Mouse (Mus musculus) midbrain, embryonic 14.5 days (tissue): ENCODE measurements around the gene Vamp8. TPM values are rescaled to one million over a fixed set of nuclear protein-coding genes. Genes with fewer than 3 reads are reported as not detected.

ENCODE experiments used
- ATAC-seq: fragments of 200-750 bp; cut with Nextera tagmentation; 2 replicates; pipeline ENCODE4 v1.8.0; 2017; ENCODE audit warnings: moderate number of reproducible peaks, moderate library complexity; ENCODE audit not compliant: low FRiP score, low TSS enrichment
- DNase-seq: peaks from one replicate; pipeline ENCODE4 v3.0.0-alpha.2; 2015
- H3K27ac ChIP-seq: fragments of 300-500 bp; sonication (generic); replicated peaks from 2 replicates; pipeline ENCODE4 v1.5.1; 2014; ENCODE audit warnings: mild to moderate bottlenecking, low read depth, low read length, moderate library complexity
- H3K27me3 ChIP-seq: fragments of 300-500 bp; sonication (generic); 2 replicates; pipeline ENCODE4 v1.6.1; 2014; ENCODE audit warnings: low read length, control low read depth, mixed read lengths; ENCODE audit not compliant: control insufficient read depth, insufficient read depth
- H3K36me3 ChIP-seq: fragments of 300-500 bp; sonication (generic); 2 replicates; pipeline ENCODE4 v1.6.1; 2014; ENCODE audit warnings: low read length, control low read depth; ENCODE audit not compliant: control insufficient read depth, insufficient read depth
- H3K4me1 ChIP-seq: fragments of 300-500 bp; sonication (generic); 2 replicates; pipeline ENCODE4 v1.6.1; 2014; ENCODE audit warnings: mild to moderate bottlenecking, antibody characterized with exemption, low read length, control low read depth; ENCODE audit not compliant: control insufficient read depth, insufficient read depth
- H3K4me2 ChIP-seq: fragments of 300-500 bp; sonication (generic); 2 replicates; pipeline ENCODE4 v1.6.1; 2014; ENCODE audit warnings: mild to moderate bottlenecking, low read length, moderate library complexity
- H3K4me3 ChIP-seq: fragments of 300-500 bp; sonication (generic); replicated peaks from 2 replicates; pipeline ENCODE4 v1.5.1; 2014; ENCODE audit warnings: low read depth, low read length
- H3K9ac ChIP-seq: fragments of 300-500 bp; sonication (generic); replicated peaks from 2 replicates; pipeline ENCODE4 v1.6.1; 2014; ENCODE audit warnings: mild to moderate bottlenecking, low read length, moderate library complexity
- H3K9me3 ChIP-seq: fragments of 300-500 bp; sonication (generic); 2 replicates; pipeline ENCODE4 v1.6.1; 2016; ENCODE audit warnings: low read length, control low read depth, mixed read lengths; ENCODE audit not compliant: control insufficient read depth
- WGBS: fragments of 180-500 bp; shearing (Covaris S2); extraction: QIAGEN DNeasy Blood & Tissue Kit; methylation state at CpG from one replicate; pipeline ENCODE4 v1.1.7; 2014; 5-methylcytosine and 5-hydroxymethylcytosine counted together
- polyA plus RNA-seq: library from polyadenylated mRNA; unstranded; fragments of >200 nt; fragmentation: Nextera tagmentation; extraction: Ambion mirVana; gene quantifications from 2 replicates; pipeline ENCODE4 v1.2.1, GENCODE M21; 2014

Vamp8 gene
- polyA plus RNA-seq = 7.2 and 16.9 TPM in 2 replicates

- DNase-seq = peak; percentile 40
- Histone ChIP-seq H3K4me2 (peak within 1 kb of the TSS; percentile 52), H3K9ac (peak within 1 kb of the TSS; percentile 34; the same call in 1 of the 2 replicates), H3K27ac (no peak within 1 kb of the TSS), H3K4me3 (peak within 1 kb of the TSS; percentile 25), H3K36me3 (no peaks in the 10 kb centered on the region), H3K27me3 (peaks cover 16% of the 10 kb centered on the region; the same call in 1 of the 2 replicates), H3K4me1 (0 out of 2 replicates have a peak, but pooled peaks cover 9% of the 10 kb centered on the region), H3K9me3 (no peaks in the 10 kb centered on the region)
- no peak for ATAC-seq
- WGBS = 1% methylated on average over 32 of the region's 33 CpGs
These were observed at the start of gene Vamp8 for GRCm38 (mm10) chr6:72389941-72390771. Gene Vamp8 (minus strand): TSS chr6:72390703.

- no peaks in the 10 kb centered on the region for H3K9me3 ChIP-seq
- peak within 1 kb of the TSS; percentile 100 for H3K9ac ChIP-seq
- H3K4me2 ChIP-seq = peak within 1 kb of the TSS; percentile 88
- WGBS = under 1% methylated on average over 77 of the region's 77 CpGs
- H3K4me3 ChIP-seq = peak within 1 kb of the TSS; percentile 99
- ATAC-seq = peak; percentile 89
- H3K4me1 ChIP-seq = peaks cover 27% of the 10 kb centered on the region
- DNase-seq = peak; percentile 97
- H3K36me3 ChIP-seq = peaks cover 28% of the 10 kb centered on the region
- no peaks in the 10 kb centered on the region for H3K27me3 ChIP-seq
- H3K27ac ChIP-seq = peak within 1 kb of the TSS; percentile 98
These were observed 49.1 kb upstream of the Vamp8 start, which contains the start of gene Mat2a for GRCm38 (mm10) chr6:72439355-72440185. Gene Mat2a (minus strand): TSS chr6:72439558.

- Histone ChIP-seq H3K27ac (peak overlapping the region; percentile 98), H3K4me2 (peak overlapping the region; percentile 88), H3K4me1 (peaks cover 27% of the 10 kb centered on the region), H3K4me3 (peak overlapping the region; percentile 99), H3K27me3 (no peaks in the 10 kb centered on the region), H3K9ac (peak overlapping the region; percentile 100), H3K36me3 (peaks cover 34% of the 10 kb centered on the region), H3K9me3 (no peaks in the 10 kb centered on the region)
- ATAC-seq (peak; percentile 49), DNase-seq (peak; percentile 90)
- WGBS = under 1% methylated on average over 56 of the region's 57 CpGs
These were observed 48.4 kb upstream of the Vamp8 start for GRCm38 (mm10) chr6:72438862-72439354.

- peak overlapping the region; percentile 100; the same call in 1 of the 2 replicates for H3K9ac ChIP-seq
- peak overlapping the region; percentile 99 for H3K4me3 ChIP-seq
- H3K9me3 ChIP-seq = no peaks in the 10 kb centered on the region
- DNase-seq (no peak), ATAC-seq (no peak)
- H3K36me3 ChIP-seq = peaks cover 40% of the 10 kb centered on the region
- no peak overlapping the region for H3K27ac ChIP-seq
- H3K4me2 ChIP-seq = peak overlapping the region; percentile 88
- H3K27me3 ChIP-seq = no peaks in the 10 kb centered on the region
- WGBS = 5% methylated on average over 5 of the region's 5 CpGs
- peaks cover 27% of the 10 kb centered on the region for H3K4me1 ChIP-seq
These were observed 47.7 kb upstream of the Vamp8 start for GRCm38 (mm10) chr6:72438226-72438625.

- ATAC-seq (no peak), DNase-seq (no peak)
- no peak overlapping the region for H3K27ac ChIP-seq
- 81% methylated on average over 2 of the region's 2 CpGs for WGBS
- no peaks in the 10 kb centered on the region for H3K9me3 ChIP-seq
- no peak overlapping the region for H3K4me3 ChIP-seq
- no peak overlapping the region for H3K9ac ChIP-seq
- H3K36me3 ChIP-seq = peaks cover 93% of the 10 kb centered on the region
- H3K4me2 ChIP-seq = no peak overlapping the region
- peaks cover 9% of the 10 kb centered on the region for H3K4me1 ChIP-seq
- H3K27me3 ChIP-seq = no peaks in the 10 kb centered on the region
These were observed 41.6 kb upstream of the Vamp8 start for GRCm38 (mm10) chr6:72432153-72432552.

- 0 out of 2 replicates have a peak, but pooled peaks have one; percentile 16 for ATAC-seq
- WGBS = 34% methylated on average over 5 of the region's 5 CpGs
These were observed 40.8 kb upstream of the Vamp8 start for GRCm38 (mm10) chr6:72430989-72431921.

GRCm38 (mm10) chr6:72429061-72429842 lies 38.7 kb upstream of the Vamp8 start:
- DNase-seq (no peak), ATAC-seq (no peak)
- Histone ChIP-seq H3K4me2 (no peak overlapping the region), H3K27me3 (no peaks in the 10 kb centered on the region), H3K9me3 (no peaks in the 10 kb centered on the region), H3K4me1 (no peaks in the 10 kb centered on the region), H3K9ac (no peak overlapping the region), H3K4me3 (no peak overlapping the region), H3K36me3 (peaks cover 90% of the 10 kb centered on the region), H3K27ac (no peak overlapping the region)
- WGBS = 90% methylated on average over 21 of the region's 21 CpGs

More at GRCm38 (mm10) chr6:72430989-72431921, 40.8 kb upstream of the Vamp8 start:
- Histone ChIP-seq H3K4me2 (no peak overlapping the region), H3K36me3 (peaks cover 91% of the 10 kb centered on the region), H3K27ac (no peak overlapping the region), H3K9me3 (no peaks in the 10 kb centered on the region), H3K4me3 (no peak overlapping the region), H3K9ac (no peak overlapping the region), H3K27me3 (no peaks in the 10 kb centered on the region), H3K4me1 (no peaks in the 10 kb centered on the region; the same call in 1 of the 2 replicates)
- DNase-seq = peak; percentile 25
